Mouse (Mus musculus): Measurements from ENCODE around the gene Taldo1. TPM values are rescaled to one million over a fixed set of nuclear protein-coding genes. Genes with fewer than 3 reads are reported as not detected.
"Not testable (repeated sequence)": the region's sequence is repeated elsewhere in the genome, so short reads cannot be mapped to it uniquely, and the experiment has no call there.

Taldo1 gene
- total RNA-seq, 4 experiments from 2014 or later: 429 to 671 (median 576) TPM

- DNase-seq: no peak
Observed at GRCm38 (mm10) chr7:141388487-141389109, 3.4 kb upstream of the Taldo1 start.

GRCm38 (mm10) chr7:141390326-141391259 lies 1.4 kb upstream of the Taldo1 start:
- no peak for DNase-seq

GRCm38 (mm10) chr7:141392552-141393222 lies 688 bp downstream of the Taldo1 start:
- no peak for DNase-seq

DNA sequence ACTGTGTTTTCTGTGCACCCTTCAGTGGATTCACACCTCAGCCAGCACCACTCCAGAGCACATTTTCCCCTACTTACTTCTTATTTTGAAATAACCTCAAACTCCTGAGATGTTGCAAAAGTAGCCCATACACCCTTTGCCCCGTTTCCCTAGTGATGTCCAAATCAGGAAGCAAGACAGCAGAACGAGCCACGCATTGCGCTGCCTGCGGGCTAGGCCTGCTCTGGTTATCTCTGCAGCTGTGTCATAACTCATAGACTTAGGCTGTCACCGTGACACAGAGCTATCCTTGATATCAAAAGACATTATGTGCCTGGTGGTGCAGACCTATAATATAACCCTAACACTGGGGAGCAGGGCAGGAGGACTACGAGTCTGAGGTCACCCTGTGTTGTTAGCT lies 2.2 kb downstream of the Taldo1 start:
- DNase-seq: no peak

DNA sequence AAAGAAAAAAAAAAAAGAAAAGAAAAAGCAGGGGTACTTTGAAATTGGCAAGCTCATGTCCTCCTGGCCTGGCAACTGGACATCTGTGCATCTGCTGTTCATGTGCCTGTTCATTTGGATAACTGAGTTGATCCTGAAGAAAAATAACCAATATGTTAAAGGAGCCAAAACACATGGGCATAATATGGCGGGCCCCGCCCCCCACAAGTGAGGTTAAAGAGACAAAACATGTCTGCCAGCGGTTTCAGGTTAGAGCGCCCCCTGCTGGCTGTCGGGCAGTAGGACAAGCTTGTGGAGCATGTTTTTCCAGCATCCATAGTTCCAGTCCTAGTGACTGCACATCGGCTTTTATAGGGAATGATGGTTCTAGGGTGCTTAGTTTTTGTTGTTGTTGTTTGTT lies 2.8 kb downstream of the Taldo1 start:
- peak; percentile 60 for DNase-seq

GRCm38 (mm10) chr7:141395348-141395747 lies 3.3 kb downstream of the Taldo1 start:
- no peak for DNase-seq

- peak; percentile 65 for DNase-seq
Observed at GRCm38 (mm10) chr7:141403305-141403704, 11.3 kb downstream of the Taldo1 start.

DNA sequence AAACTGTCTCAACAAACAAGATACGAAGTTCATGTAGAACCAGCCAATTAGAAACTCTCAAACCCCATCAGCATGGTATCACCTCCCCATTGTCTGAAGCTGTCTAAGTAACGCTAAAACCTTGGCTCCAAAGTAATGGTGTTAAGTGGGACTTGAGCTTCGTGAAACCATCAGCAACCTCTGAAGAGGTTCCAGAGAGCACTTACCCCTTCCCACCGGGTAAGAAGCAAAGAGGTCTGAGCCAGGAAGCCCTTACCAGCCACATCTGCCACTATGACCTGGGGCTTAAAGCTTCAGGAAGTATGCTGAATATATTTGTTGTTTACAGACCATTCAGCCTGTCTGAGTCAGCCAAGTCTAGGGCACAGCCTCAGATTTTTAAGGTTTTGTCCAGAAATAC lies 13.5 kb downstream of the Taldo1 start:
- DNase-seq: no peak

GRCm38 (mm10) chr7:141407670-141408069 lies 15.7 kb downstream of the Taldo1 start:
- not testable (repeated sequence) for DNase-seq

- peak; percentile 76 for DNase-seq
Observed at GRCm38 (mm10) chr7:141408833-141409232, 16.8 kb downstream of the Taldo1 start.

- DNase-seq: no peak
Observed at GRCm38 (mm10) chr7:141410631-141411030, 18.6 kb downstream of the Taldo1 start.

DNA sequence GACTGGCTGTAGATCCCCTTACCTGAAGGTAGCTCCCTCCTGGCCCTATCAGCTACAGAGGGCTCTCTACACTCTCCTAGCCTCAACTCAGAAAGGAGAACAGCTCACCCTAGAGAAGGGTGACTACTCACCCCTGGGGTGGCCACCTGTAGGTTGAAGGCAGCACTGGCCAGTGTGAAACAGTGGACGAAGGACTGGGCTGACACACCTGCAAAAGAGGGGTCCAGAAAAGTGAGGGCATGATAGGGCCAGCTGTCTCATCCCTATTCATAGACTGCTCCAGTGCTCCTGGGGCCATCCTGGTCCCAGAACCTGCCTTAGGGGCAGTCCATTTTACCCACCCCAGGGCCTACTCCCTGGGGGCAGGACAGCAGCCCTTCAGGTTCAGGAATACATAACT lies 19.7 kb downstream of the Taldo1 start:
- DNase-seq: no peak

DNA sequence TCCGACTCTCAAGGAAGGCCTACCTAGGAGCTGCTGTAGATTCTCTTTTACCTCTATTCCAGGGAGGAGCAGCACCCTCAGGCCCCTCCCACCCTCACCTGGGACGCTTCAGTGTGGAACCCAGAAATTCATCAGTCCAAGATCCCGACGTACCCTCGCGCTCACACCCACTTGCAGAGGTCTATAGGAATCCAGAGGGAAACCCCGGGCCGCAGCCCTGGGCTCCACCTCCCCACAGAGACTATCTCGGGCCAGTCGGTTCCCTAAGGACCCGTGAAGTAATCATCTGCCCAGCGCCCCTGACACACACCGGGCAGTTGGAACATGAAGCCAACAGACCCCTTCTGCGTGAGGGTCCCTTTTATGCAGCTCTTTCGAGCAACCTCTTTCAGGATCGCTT lies 21.3 kb downstream of the Taldo1 start:
- DNase-seq: no peak

GRCm38 (mm10) chr7:141413809-141414584 lies 22.0 kb downstream of the Taldo1 start, which contains the start of gene Gatd1:
Gene Gatd1, minus strand, starts transcription at chr7:141414136.
- peak; percentile 98 for DNase-seq

DNA sequence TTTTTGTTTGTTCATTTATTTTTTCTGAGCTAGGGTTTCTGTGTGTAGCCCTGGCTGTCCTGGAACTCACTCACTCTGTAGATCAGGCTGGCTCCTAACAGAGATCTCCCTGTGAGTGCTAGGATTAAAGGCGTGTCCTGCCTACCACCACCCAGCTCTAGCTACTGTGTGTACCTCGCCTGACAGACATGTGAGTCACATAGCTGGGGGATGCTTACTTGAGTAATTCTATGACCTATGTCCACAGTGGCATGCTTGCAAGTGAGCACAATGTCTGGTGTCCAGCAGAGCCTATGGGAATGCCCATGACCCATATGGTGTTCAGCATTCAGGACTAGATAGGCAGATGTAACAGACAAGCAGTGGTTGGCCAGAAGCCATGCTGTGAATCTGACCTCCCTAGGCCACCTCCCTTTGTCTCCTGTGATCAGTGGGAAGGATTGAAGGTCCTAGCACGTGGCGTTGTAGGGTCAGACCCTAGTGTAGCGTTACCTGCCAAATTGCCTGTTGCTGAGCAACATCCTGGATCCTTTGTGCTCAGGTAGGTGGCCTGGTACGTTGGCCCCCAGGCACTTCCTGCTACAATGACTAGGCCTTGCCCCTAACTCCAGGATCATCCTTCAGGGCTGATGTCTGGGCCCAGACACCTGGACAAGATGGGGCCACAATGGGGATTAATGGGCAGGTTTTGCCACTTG lies 24.3 kb downstream of the Taldo1 start:
- DNase-seq: no peak

DNA sequence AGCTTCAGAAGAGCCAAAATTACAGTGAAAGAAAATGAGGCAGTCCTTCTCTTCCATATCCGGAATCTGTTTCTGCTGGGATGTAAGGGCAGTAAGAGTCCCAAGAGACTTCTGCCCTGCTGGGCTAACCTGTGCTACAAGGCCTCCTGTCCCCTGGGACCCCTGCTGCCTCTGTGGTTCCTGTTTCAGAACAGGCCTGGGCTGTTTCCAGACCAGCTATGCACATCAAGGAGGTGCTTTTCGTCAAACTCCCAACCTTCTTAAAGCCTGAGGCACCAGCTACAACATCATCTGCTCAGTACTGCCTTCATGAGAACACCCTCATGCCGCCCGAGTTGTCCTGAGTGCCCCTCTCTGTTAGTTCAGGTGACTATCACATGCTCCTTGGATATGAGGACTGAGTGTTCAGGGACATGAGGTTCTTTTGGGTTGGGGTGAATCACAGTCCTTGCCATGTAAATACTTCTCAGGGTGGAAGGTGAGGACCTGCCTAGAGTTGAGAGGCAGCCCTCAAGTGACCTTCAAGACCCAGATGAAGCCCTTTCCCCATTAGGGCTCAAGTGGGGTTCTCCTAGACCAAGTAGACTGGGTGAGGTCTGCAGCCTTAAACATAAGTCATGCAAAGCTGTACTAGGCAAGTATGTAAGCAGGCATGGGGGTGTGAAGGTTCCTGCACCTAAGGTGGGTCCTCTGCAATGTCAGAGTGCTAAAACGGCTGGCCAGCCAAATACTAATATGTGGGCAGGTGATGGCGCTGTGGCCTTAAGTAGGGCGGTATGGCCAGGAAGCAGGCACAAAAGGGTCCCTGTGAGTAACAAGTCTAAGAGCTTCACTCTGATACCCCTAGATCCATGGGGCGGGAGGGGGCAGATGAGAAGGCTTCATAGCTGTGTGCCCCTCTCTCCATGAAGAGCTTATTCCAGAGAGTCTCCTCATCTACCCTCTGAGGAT lies 26.0 kb downstream of the Taldo1 start:
- DNase-seq: no peak

- DNase-seq: no peak
Observed at GRCm38 (mm10) chr7:141418970-141419369, 27.0 kb downstream of the Taldo1 start.

GRCm38 (mm10) chr7:141420030-141420702 lies 28.2 kb downstream of the Taldo1 start:
- no peak for DNase-seq

DNA sequence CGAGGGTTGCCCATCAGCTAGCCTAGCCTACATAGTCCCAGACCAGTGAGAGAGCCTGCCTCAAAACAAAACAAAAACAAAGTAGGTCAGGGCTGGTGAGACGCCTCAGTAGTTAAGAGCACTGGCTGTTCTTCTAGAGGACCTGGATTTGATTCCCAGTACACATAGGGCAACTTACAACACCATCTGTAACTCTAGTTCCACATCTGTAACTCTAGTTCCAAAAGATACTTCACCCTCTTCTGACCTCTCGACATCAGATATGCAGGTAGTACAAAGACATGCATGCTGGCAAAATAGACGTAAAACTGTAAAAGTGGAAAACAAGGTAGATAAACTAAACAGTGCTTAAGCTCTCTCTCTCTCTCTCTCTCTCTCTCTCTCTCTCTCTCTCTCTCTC lies 31.8 kb downstream of the Taldo1 start:
- no peak for DNase-seq

Measured in adrenal gland, adult 8-10 months (tissue).